In the genomic region with DNA sequence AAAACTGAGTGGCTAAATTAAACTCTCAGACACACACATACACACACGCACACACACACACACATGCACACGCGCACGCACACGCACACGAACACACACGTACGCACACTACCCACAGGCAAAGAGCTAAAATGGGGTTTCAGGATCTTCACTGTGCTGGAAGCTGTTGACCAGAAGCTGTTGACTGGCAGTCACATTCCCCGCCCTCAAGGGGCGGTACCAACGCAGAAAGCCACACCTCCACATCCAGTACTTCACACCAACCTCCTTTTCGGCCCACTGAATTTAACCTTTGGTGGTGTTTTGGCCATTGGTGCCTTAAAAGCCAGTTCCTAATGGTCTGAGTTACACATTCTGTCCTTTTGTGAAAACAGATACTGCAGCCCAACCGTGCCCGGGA, we compare ENCODE assay signal across 20 mouse cellular contexts. TPM values are rescaled to one million over a fixed set of nuclear protein-coding genes. Genes with fewer than 3 reads are reported as not detected.
DNase-seq lines count a peak whose midpoint lies in the region; ATAC-seq and TF ChIP-seq lines count a peak whose summit lies in the region.
"Had no signal": no experiment of that assay in that cellular context is flagged by ENCODE, and none has a peak within 500 bp of the region (broad histone marks: within the 10 kb centered on the region; RNA-seq: fewer than 3 reads in every experiment).

No protein-coding gene starts in this region.

- H3K4me2 ChIP-seq in forebrain, embryonic 11.5 days (ENCODE audit: low read depth, low read length, severe bottlenecking): no peak overlapping the region
- no peak overlapping the region for H3K4me2 ChIP-seq in forebrain, postnatal 0 days (ENCODE audit: low read depth)
- H3K4me2 ChIP-seq: liver, embryonic 13.5 days; neural tube, embryonic 13.5 days had no signal

- no peak overlapping the region for H3K4me3 ChIP-seq in forebrain, embryonic 11.5 days (ENCODE audit: low read depth, low read length)
- H3K4me3 ChIP-seq in forebrain, postnatal 0 days (ENCODE audit: low read depth, low read length): no peak overlapping the region
- no peak overlapping the region for H3K4me3 ChIP-seq in embryonic facial prominence, embryonic 10.5 days
- H3K4me3 ChIP-seq: hindbrain, embryonic 10.5 days; liver, embryonic 13.5 days; midbrain, embryonic 10.5 days; neural tube, embryonic 13.5 days had no signal

- H3K27me3 ChIP-seq in forebrain, embryonic 11.5 days (ENCODE audit: control insufficient read depth, insufficient read depth, low read length): no peaks in the 10 kb centered on the region
- no peaks in the 10 kb centered on the region for H3K27me3 ChIP-seq in forebrain, postnatal 0 days (ENCODE audit: insufficient read depth, low read length)
- H3K27me3 ChIP-seq in embryonic facial prominence, embryonic 10.5 days (replicated peaks; ENCODE audit: low read depth, poor library complexity, severe bottlenecking): no peaks in the 10 kb centered on the region
- H3K27me3 ChIP-seq: liver, embryonic 13.5 days; neural tube, embryonic 13.5 days had no signal

- peak; percentile 63 for ATAC-seq in forebrain, embryonic 11.5 days (replicated peaks; ENCODE audit: low FRiP score)
- ATAC-seq in forebrain, postnatal 0 days: no peak
- ATAC-seq in common myeloid progenitor, adult 5-6 weeks (replicated peaks; ENCODE audit: low read depth, poor library complexity, severe bottlenecking): 0 out of 2 replicates have a peak, but pooled peaks have one; percentile 39
- ATAC-seq: forebrain, embryonic 16.5 days; lung, postnatal 0 days had no signal

- H3K36me3 ChIP-seq in forebrain, embryonic 11.5 days (ENCODE audit: control insufficient read depth, insufficient read depth, low read length): no peaks in the 10 kb centered on the region
- peaks cover 5% of the 10 kb centered on the region; the same call in 1 of the 2 replicates for H3K36me3 ChIP-seq in forebrain, postnatal 0 days (ENCODE audit: insufficient read depth)
- peaks cover 70% of the 10 kb centered on the region for H3K36me3 ChIP-seq in embryonic facial prominence, embryonic 10.5 days (replicated peaks)

- H3K27ac ChIP-seq in forebrain, embryonic 11.5 days (ENCODE audit: low read depth, low read length): no peak overlapping the region
- H3K27ac ChIP-seq in forebrain, postnatal 0 days (ENCODE audit: low read depth, low read length): no peak overlapping the region
- H3K27ac ChIP-seq in embryonic facial prominence, embryonic 10.5 days (replicated peaks): no peak overlapping the region
- H3K27ac ChIP-seq: hindbrain, embryonic 10.5 days; liver, embryonic 13.5 days; midbrain, embryonic 10.5 days; neural tube, embryonic 13.5 days had no signal

- no peaks in the 10 kb centered on the region for H3K4me1 ChIP-seq in forebrain, embryonic 11.5 days (replicated peaks; ENCODE audit: control insufficient read depth, insufficient read depth, low read length)
- H3K4me1 ChIP-seq in forebrain, postnatal 0 days (ENCODE audit: insufficient read depth): no peaks in the 10 kb centered on the region
- no peaks in the 10 kb centered on the region for H3K4me1 ChIP-seq in embryonic facial prominence, embryonic 10.5 days
- H3K4me1 ChIP-seq: hindbrain, embryonic 10.5 days; liver, embryonic 13.5 days; midbrain, embryonic 10.5 days had no signal

- TF ChIP-seq CTCF in forebrain, postnatal 0 days (IDR thresholded peaks at IDR 0.05; ENCODE audit: low read depth): no peak

- no peak for DNase-seq in forebrain, embryonic 11.5 days (ENCODE audit: low spot score)
- no peak for DNase-seq in forebrain, postnatal 0 days
- peak; percentile 28 to 35 for DNase-seq in kidney, postnatal 4 days
- no peak for DNase-seq in kidney, postnatal 25 days
- DNase-seq in 3T3-L1 (ENCODE audit: low read depth, low spot score): peak; percentile 35
- no peak for DNase-seq in embryonic facial prominence, embryonic 10.5 days (ENCODE audit: low spot score)
- no peak for DNase-seq in thymus, postnatal 10 days (ENCODE audit: low spot score in 2 of 2)
- DNase-seq: cerebellum, adult 9-10 months; heart, adult 18-20 months; kidney, adult 11 months; left cerebral cortex, postnatal 4 days; liver, embryonic 13.5 days; right cerebral cortex, postnatal 4 days; thymus, adult 18-20 months had no signal

- H3K9ac ChIP-seq in forebrain, embryonic 11.5 days (ENCODE audit: low read length): no peak overlapping the region
- no peak overlapping the region for H3K9ac ChIP-seq in forebrain, postnatal 0 days
- H3K9ac ChIP-seq: liver, embryonic 13.5 days; neural tube, embryonic 13.5 days had no signal

- 69% methylated on average over 14 of the region's 14 CpGs for WGBS in forebrain, embryonic 11.5 days
- 71% methylated on average over 14 of the region's 14 CpGs for WGBS in forebrain, postnatal 0 days
- WGBS in embryonic facial prominence, embryonic 10.5 days: 77% methylated on average over 14 of the region's 14 CpGs

- H3K9me3 ChIP-seq in forebrain, embryonic 11.5 days (ENCODE audit: control insufficient read depth, low read length): no peaks in the 10 kb centered on the region
- no peaks in the 10 kb centered on the region for H3K9me3 ChIP-seq in forebrain, postnatal 0 days (ENCODE audit: low read length)
- no peaks in the 10 kb centered on the region for H3K9me3 ChIP-seq in embryonic facial prominence, embryonic 10.5 days
- H3K9me3 ChIP-seq: hindbrain, embryonic 10.5 days; liver, embryonic 13.5 days; midbrain, embryonic 10.5 days; neural tube, embryonic 13.5 days had no signal

RNA-seq across cellular contexts. Expression of gene Rap2a, which starts 59.3 kb away (rescaled TPM):
- polyA plus RNA-seq in forebrain, embryonic 11.5 days (2014; fragmentation: Nextera tagmentation; extraction: Ambion mirVana): 21.7 and 23.8 TPM in 2 replicates
- total RNA-seq in forebrain, postnatal 0 days (2014; rRNA removed): 75.9 and 78.4 TPM in 2 replicates
- polyA plus RNA-seq in forebrain, postnatal 0 days (2015; fragmentation: Nextera tagmentation; extraction: Ambion mirVana): 19.3 and 29.5 TPM in 2 replicates
- total RNA-seq in common myeloid progenitor, adult 5-6 weeks (2017): 3.9 and 4.6 TPM in 2 replicates
- polyA plus RNA-seq in embryonic facial prominence, embryonic 10.5 days (2016; fragmentation: Nextera tagmentation; extraction: Ambion mirVana): 11.0 TPM in 2 replicates

Comparison
In these comparisons a context has a peak if more than half of its experiments do, and no peak if none do; other contexts are left out.
1. DNase-seq: peak in kidney, postnatal 4 days (2 of 2) and 3T3-L1 (single experiment); none in forebrain, embryonic 11.5 days (single experiment), forebrain, postnatal 0 days (single experiment), kidney, postnatal 25 days (0 of 2), embryonic facial prominence, embryonic 10.5 days (single experiment) and thymus, postnatal 10 days (0 of 2).